Mouse (Mus musculus): ENCODE results near the gene Gm10401.

GRCm38 (mm10) chr5:115069611-115070010 lies 28.5 kb downstream of the Gm10401 start:
- TF ChIP-seq CTCF (IDR thresholded peaks at IDR 0.05; ENCODE audit: low read depth) (no peak), EP300 (IDR thresholded peaks at IDR 0.05; ENCODE audit: low read depth) (no peak)

All from liver, postnatal 0 days (tissue).